Mouse (Mus musculus) lung, adult 2 months (tissue): ENCODE measurements around the gene Slc26a1.

Experiments used
- CTCF ChIP-seq: fragments of 200-500 bp; IDR thresholded peaks from 2 replicates; pipeline ENCODE4 v1.5.1; 2011; ENCODE audit warnings: mild to moderate bottlenecking, low read length, control low read depth; ENCODE audit not compliant: insufficient read depth
- POLR2A ChIP-seq: fragments of 200-500 bp; IDR thresholded peaks from 2 replicates; pipeline ENCODE4 v1.6.1; 2011; ENCODE audit warnings: low read depth, mild to moderate bottlenecking, control low read depth, low read length, borderline replicate concordance; ENCODE audit errors: extremely low read depth

GRCm38 (mm10) chr5:108715974-108716373 lies 40.6 kb upstream of the Slc26a1 start:
- TF ChIP-seq POLR2A (no peak), CTCF (no peak)
